In genomic region chr13:32827951-32828350, GRCm38 (mm10) we compare ENCODE assay signal across 8 mouse cellular contexts. TPM values are rescaled to one million over a fixed set of nuclear protein-coding genes. Genes with fewer than 3 reads are reported as not detected.
A peak's percentile ranks its signal among the peaks of the same experiment; 100 is the strongest.
DNase-seq lines count a peak whose midpoint lies in the region; ATAC-seq and TF ChIP-seq lines count a peak whose summit lies in the region.

No protein-coding gene starts in this region.

- 63% methylated on average over 4 of the region's 4 CpGs for WGBS in heart, embryonic 12.5 days
- WGBS in midbrain, embryonic 13.5 days: 57% methylated on average over 4 of the region's 4 CpGs
- WGBS in stomach, embryonic 14.5 days: 53% methylated on average over 4 of the region's 4 CpGs

- H3K4me2 ChIP-seq in heart, embryonic 12.5 days: no peak overlapping the region
- no peak overlapping the region for H3K4me2 ChIP-seq in midbrain, embryonic 13.5 days (replicated peaks)
- H3K4me2 ChIP-seq in stomach, embryonic 14.5 days (replicated peaks; ENCODE audit: low read depth, low read length): no peak overlapping the region

- TF ChIP-seq CTCF in G1E (IDR thresholded peaks at IDR 0.05; ENCODE audit: low read depth, low read length): peak; percentile 57

- H3K36me3 ChIP-seq in heart, embryonic 12.5 days: 0 out of 2 replicates have a peak, but pooled peaks cover 8% of the 10 kb centered on the region
- H3K36me3 ChIP-seq in G1E (replicated peaks): peaks cover 15% of the 10 kb centered on the region
- peaks cover 7% of the 10 kb centered on the region; the same call in 1 of the 2 replicates for H3K36me3 ChIP-seq in midbrain, embryonic 13.5 days
- H3K36me3 ChIP-seq in stomach, embryonic 14.5 days (ENCODE audit: control insufficient read depth, insufficient read depth, low read length): no peaks in the 10 kb centered on the region

- H3K27ac ChIP-seq in heart, embryonic 12.5 days (ENCODE audit: poor library complexity, severe bottlenecking): no peak overlapping the region
- no peak overlapping the region for H3K27ac ChIP-seq in midbrain, embryonic 13.5 days
- H3K27ac ChIP-seq in stomach, embryonic 14.5 days (ENCODE audit: low read length): no peak overlapping the region

- H3K4me1 ChIP-seq in heart, embryonic 12.5 days (replicated peaks): 0 out of 2 replicates have a peak, but pooled peaks cover 3% of the 10 kb centered on the region
- no peaks in the 10 kb centered on the region for H3K4me1 ChIP-seq in G1E (ENCODE audit: insufficient read depth, low read depth, low read length)
- no peaks in the 10 kb centered on the region for H3K4me1 ChIP-seq in midbrain, embryonic 13.5 days (replicated peaks)
- H3K4me1 ChIP-seq in stomach, embryonic 14.5 days (ENCODE audit: control insufficient read depth, insufficient read depth, low read length): no peaks in the 10 kb centered on the region

- no peak for ATAC-seq in heart, embryonic 12.5 days (ENCODE audit: insufficient number of reproducible peaks, low FRiP score)
- ATAC-seq in G1E (ENCODE audit: extremely low read depth, insufficient number of reproducible peaks, low FRiP score, poor library complexity, severe bottlenecking): no peak
- peak; percentile 67 for ATAC-seq in midbrain, embryonic 13.5 days
- ATAC-seq in stomach, embryonic 14.5 days (ENCODE audit: insufficient number of reproducible peaks, insufficient read depth, low FRiP score, low read depth): peak; percentile 23; the same call in 1 of the 2 replicates

- H3K9ac ChIP-seq in heart, embryonic 12.5 days: no peak overlapping the region
- H3K9ac ChIP-seq in midbrain, embryonic 13.5 days (replicated peaks): no peak overlapping the region
- H3K9ac ChIP-seq in stomach, embryonic 14.5 days (replicated peaks; ENCODE audit: low read depth, low read length): no peak overlapping the region

- DNase-seq in heart, adult 11 months: peak; percentile 85
- no peak for DNase-seq in G1E (ENCODE audit: low spot score)
- peak; percentile 53 to 56 for DNase-seq in cerebellum, adult 18-20 months
- DNase-seq in frontal cortex, postnatal 36 days (ENCODE audit: low spot score in 2 of 2): peak; percentile 28 to 62
- DNase-seq in left cerebral cortex, postnatal 25 days (ENCODE audit: low spot score in 2 of 2): peak; percentile 37 to 48

- H3K27me3 ChIP-seq in heart, embryonic 12.5 days (replicated peaks): no peaks in the 10 kb centered on the region
- H3K27me3 ChIP-seq in G1E (ENCODE audit: insufficient read depth, low read length): peaks cover 7% of the 10 kb centered on the region; the same call in 1 of the 2 replicates
- H3K27me3 ChIP-seq in midbrain, embryonic 13.5 days: no peaks in the 10 kb centered on the region
- H3K27me3 ChIP-seq in stomach, embryonic 14.5 days (ENCODE audit: control insufficient read depth, insufficient read depth, low read length): no peaks in the 10 kb centered on the region

- H3K9me3 ChIP-seq in heart, embryonic 12.5 days (replicated peaks): no peaks in the 10 kb centered on the region
- no peaks in the 10 kb centered on the region for H3K9me3 ChIP-seq in G1E (replicated peaks)
- H3K9me3 ChIP-seq in midbrain, embryonic 13.5 days: no peaks in the 10 kb centered on the region
- no peaks in the 10 kb centered on the region for H3K9me3 ChIP-seq in stomach, embryonic 14.5 days (ENCODE audit: control insufficient read depth, low read depth, low read length)

- no peak overlapping the region for H3K4me3 ChIP-seq in heart, embryonic 12.5 days
- no peak overlapping the region for H3K4me3 ChIP-seq in G1E (ENCODE audit: low read depth, low read length)
- H3K4me3 ChIP-seq in midbrain, embryonic 13.5 days (replicated peaks): no peak overlapping the region
- no peak overlapping the region for H3K4me3 ChIP-seq in stomach, embryonic 14.5 days (ENCODE audit: low read depth, low read length)

- intact Hi-C loops in left cerebral cortex, postnatal 25 days (cut with DNase I): no loop called here

RNA-seq across cellular contexts. Expression of gene Serpinb1a, which starts 23.0 kb away (rescaled TPM):
- 6.1 and 7.6 TPM in 2 replicates for polyA plus RNA-seq in heart, embryonic 12.5 days (2016; fragmentation: Nextera tagmentation; extraction: Ambion mirVana)
- total RNA-seq in G1E (2014; fragmentation: Nextera tagmentation): not detected in 2 replicates
- 7.5 and 8.7 TPM in 2 replicates for total RNA-seq in G1E (2017)
- not detected in 2 replicates for polyA plus RNA-seq in G1E (2012)
- total RNA-seq in left cerebral cortex, postnatal 25 days (2021): 1 to 10 TPM; 2.5 to 3.8 TPM
- 2.6 and 3.5 TPM in 2 replicates for polyA plus RNA-seq in midbrain, embryonic 13.5 days (2015; fragmentation: Nextera tagmentation; extraction: Ambion mirVana)
- polyA plus RNA-seq in stomach, embryonic 14.5 days (2014; fragmentation: Nextera tagmentation; extraction: Ambion mirVana): 21.2 and 31.1 TPM in 2 replicates

RNA-seq across cellular contexts. Expression of gene D930007J09Rik, which starts 25.3 kb away (rescaled TPM):
- not detected in 2 replicates for polyA plus RNA-seq in heart, embryonic 12.5 days (2016; fragmentation: Nextera tagmentation; extraction: Ambion mirVana)
- total RNA-seq in G1E (2014; fragmentation: Nextera tagmentation): not detected in 2 replicates
- total RNA-seq in G1E (2017): not detected in 2 replicates
- not detected in 2 replicates for polyA plus RNA-seq in G1E (2012)
- total RNA-seq in left cerebral cortex, postnatal 25 days (2021): 1 to 10 TPM; 1.1 to 1.7 TPM
- polyA plus RNA-seq in midbrain, embryonic 13.5 days (2015; fragmentation: Nextera tagmentation; extraction: Ambion mirVana): not detected in 2 replicates
- not detected in 2 replicates for polyA plus RNA-seq in stomach, embryonic 14.5 days (2014; fragmentation: Nextera tagmentation; extraction: Ambion mirVana)

RNA-seq across cellular contexts. Expression of gene Wrnip1, which starts 26.1 kb away (rescaled TPM):
- 30.2 TPM in 2 replicates for polyA plus RNA-seq in heart, embryonic 12.5 days (2016; fragmentation: Nextera tagmentation; extraction: Ambion mirVana)
- total RNA-seq in G1E (2014; fragmentation: Nextera tagmentation) (18.0 and 30.2 TPM in 2 replicates), G1E (2017) (46.6 and 47.9 TPM in 2 replicates)
- 26.7 and 31.6 TPM in 2 replicates for polyA plus RNA-seq in G1E (2012)
- 10 to 100 TPM; 56.5 to 67.2 TPM for total RNA-seq in left cerebral cortex, postnatal 25 days (2021)
- 20.9 and 28.1 TPM in 2 replicates for polyA plus RNA-seq in midbrain, embryonic 13.5 days (2015; fragmentation: Nextera tagmentation; extraction: Ambion mirVana)
- 15.8 and 17.3 TPM in 2 replicates for polyA plus RNA-seq in stomach, embryonic 14.5 days (2014; fragmentation: Nextera tagmentation; extraction: Ambion mirVana)

RNA-seq across cellular contexts. Expression of gene Mylk4, which starts 44.2 kb away (rescaled TPM):
- polyA plus RNA-seq in heart, embryonic 12.5 days (2016; fragmentation: Nextera tagmentation; extraction: Ambion mirVana): 0.18 and 0.28 TPM in 2 replicates
- not detected in 2 replicates for total RNA-seq in G1E (2014; fragmentation: Nextera tagmentation)
- 0.05 TPM in 1 of 2 replicates, not detected in the other for total RNA-seq in G1E (2017)
- polyA plus RNA-seq in G1E (2012): not detected in 2 replicates
- total RNA-seq in left cerebral cortex, postnatal 25 days (2021): under 1 TPM; 0.14 to 0.16 TPM
- polyA plus RNA-seq in midbrain, embryonic 13.5 days (2015; fragmentation: Nextera tagmentation; extraction: Ambion mirVana): 0.04 and 0.10 TPM in 2 replicates
- 0.07 TPM in 1 of 2 replicates, not detected in the other for polyA plus RNA-seq in stomach, embryonic 14.5 days (2014; fragmentation: Nextera tagmentation; extraction: Ambion mirVana)

Comparison
In these comparisons a context has a peak if more than half of its experiments do, and no peak if none do; other contexts are left out.
1. ATAC-seq: peak in midbrain, embryonic 13.5 days (single experiment) and stomach, embryonic 14.5 days (single experiment); none in heart, embryonic 12.5 days (single experiment) and G1E (single experiment).